In the genomic region with DNA sequence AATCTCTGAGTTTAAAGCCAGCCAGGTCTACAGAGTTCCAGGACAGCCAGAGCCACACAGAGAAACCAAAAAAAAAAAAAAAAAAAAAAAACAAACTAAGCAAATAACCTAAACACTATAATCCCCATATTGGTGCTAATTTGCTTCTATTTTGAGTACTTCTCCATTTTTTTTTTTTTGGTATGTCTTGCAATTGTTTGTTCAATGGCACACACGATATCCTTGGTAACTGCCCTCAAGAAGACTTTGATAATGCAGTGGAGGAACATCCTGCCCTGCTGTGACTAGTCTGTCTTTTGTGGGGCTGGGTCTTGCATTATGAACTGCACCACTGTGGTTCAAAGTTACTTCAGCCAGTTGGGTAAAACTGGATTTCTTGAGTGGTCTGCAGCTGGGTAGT, we compare ENCODE assay signal across 28 mouse cellular contexts. TPM values are rescaled to one million over a fixed set of nuclear protein-coding genes. Genes with fewer than 3 reads are reported as not detected.
A peak's percentile ranks its signal among the peaks of the same experiment; 100 is the strongest.
DNase-seq lines count a peak whose midpoint lies in the region; ATAC-seq and TF ChIP-seq lines count a peak whose summit lies in the region.
"Had no signal": no experiment of that assay in that cellular context is flagged by ENCODE, and none has a peak within 500 bp of the region (broad histone marks: within the 10 kb centered on the region; RNA-seq: fewer than 3 reads in every experiment).

No protein-coding gene starts in this region.

- ATAC-seq in common myeloid progenitor, adult 5-6 weeks (replicated peaks; ENCODE audit: low read depth, poor library complexity, severe bottlenecking): peak; percentile 87
- ATAC-seq in megakaryocyte progenitor cell, adult 5-6 weeks (replicated peaks; ENCODE audit: poor library complexity): peak; percentile 67
- no peak for ATAC-seq in forebrain, embryonic 12.5 days (ENCODE audit: low FRiP score)
- ATAC-seq: forebrain, postnatal 0 days; hindbrain, embryonic 16.5 days; liver, embryonic 12.5 days; liver, postnatal 0 days; midbrain, embryonic 16.5 days had no signal

- H3K4me2 ChIP-seq in forebrain, embryonic 12.5 days: no peak overlapping the region
- H3K4me2 ChIP-seq: liver, embryonic 12.5 days; neural tube, embryonic 12.5 days had no signal

- TF ChIP-seq POLR2A in ES-Bruce4 (IDR thresholded peaks at IDR 0.05; ENCODE audit: insufficient read depth, low read length): no peak
- TF ChIP-seq POLR2A in heart, adult 2 months (IDR thresholded peaks at IDR 0.05; ENCODE audit: insufficient read depth, low read depth, low read length): no peak

- peaks cover under 1% of the 10 kb centered on the region for H3K4me1 ChIP-seq in ES-Bruce4 (ENCODE audit: control insufficient read depth, insufficient read depth, low read length)
- peaks cover 10% of the 10 kb centered on the region for H3K4me1 ChIP-seq in heart, adult 2 months (ENCODE audit: control insufficient read depth, insufficient read depth, low read length)
- H3K4me1 ChIP-seq in limb, embryonic 10.5 days: no peaks in the 10 kb centered on the region
- no peaks in the 10 kb centered on the region for H3K4me1 ChIP-seq in forebrain, embryonic 12.5 days
- H3K4me1 ChIP-seq: midbrain, embryonic 10.5 days; neural tube, embryonic 12.5 days had no signal

- H3K9me3 ChIP-seq in ES-Bruce4 (replicated peaks; ENCODE audit: control insufficient read depth, insufficient read depth, low read length, poor library complexity, severe bottlenecking): no peaks in the 10 kb centered on the region
- H3K9me3 ChIP-seq in limb, embryonic 10.5 days (replicated peaks): no peaks in the 10 kb centered on the region
- no peaks in the 10 kb centered on the region for H3K9me3 ChIP-seq in forebrain, embryonic 12.5 days
- H3K9me3 ChIP-seq: liver, embryonic 12.5 days; midbrain, embryonic 10.5 days; neural tube, embryonic 12.5 days had no signal

- H3K36me3 ChIP-seq in ES-Bruce4 (ENCODE audit: control insufficient read depth, insufficient read depth, low read length, poor library complexity, severe bottlenecking): no peaks in the 10 kb centered on the region
- H3K36me3 ChIP-seq in heart, adult 2 months (ENCODE audit: control insufficient read depth, insufficient read depth, low read length): peaks cover 8% of the 10 kb centered on the region
- peaks cover 2% of the 10 kb centered on the region; the same call in 1 of the 2 replicates for H3K36me3 ChIP-seq in limb, embryonic 10.5 days
- no peaks in the 10 kb centered on the region for H3K36me3 ChIP-seq in forebrain, embryonic 12.5 days (replicated peaks)
- H3K36me3 ChIP-seq: liver, embryonic 12.5 days; neural tube, embryonic 12.5 days had no signal

- no peak overlapping the region for H3K4me3 ChIP-seq in ES-Bruce4 (ENCODE audit: low read depth, low read length)
- H3K4me3 ChIP-seq in heart, adult 2 months: no peak overlapping the region
- H3K4me3 ChIP-seq in limb, embryonic 10.5 days: no peak overlapping the region
- H3K4me3 ChIP-seq in forebrain, embryonic 12.5 days (replicated peaks): no peak overlapping the region
- H3K4me3 ChIP-seq: erythroblast, embryonic 14.5 days; left cerebral cortex, adult 2 months; liver, embryonic 12.5 days; midbrain, embryonic 10.5 days; neural tube, embryonic 12.5 days had no signal

- TF ChIP-seq EP300 in ES-Bruce4 (IDR thresholded peaks at IDR 0.05; ENCODE audit: insufficient read depth, low read depth, low read length): no peak
- TF ChIP-seq EP300 in heart, adult 2 months (IDR thresholded peaks at IDR 0.05; ENCODE audit: insufficient read depth, low read depth, low read length): no peak

- TF ChIP-seq CTCF in ES-Bruce4 (IDR thresholded peaks at IDR 0.05; ENCODE audit: low read depth, low read length): no peak
- TF ChIP-seq CTCF in heart, adult 2 months (IDR thresholded peaks at IDR 0.05): no peak

- H3K9ac ChIP-seq in ES-Bruce4 (ENCODE audit: low read depth, poor library complexity, severe bottlenecking): no peak overlapping the region
- no peak overlapping the region for H3K9ac ChIP-seq in heart, adult 2 months (ENCODE audit: low read depth, low read length)
- H3K9ac ChIP-seq in forebrain, embryonic 12.5 days: no peak overlapping the region
- H3K9ac ChIP-seq: forebrain, postnatal 0 days; liver, embryonic 12.5 days; liver, postnatal 0 days; neural tube, embryonic 12.5 days had no signal

- no peak for DNase-seq in embryo, embryonic 10 days (ENCODE audit: low spot score)
- no peak for DNase-seq in heart, adult 2 months
- no peak for DNase-seq in limb, embryonic 10.5 days (ENCODE audit: low spot score)
- DNase-seq: adrenal gland, adult 2 months; adrenal gland, postnatal 36 days; B cell, adult 2 months; cerebellum, adult 8-10 months; cerebellum, postnatal 25 days; forebrain, postnatal 0 days; heart, postnatal 14 days; kidney, adult 2 months; liver, postnatal 0 days; lung, postnatal 36 days; right cerebral cortex, postnatal 4 days; thymus, adult 2 months; thymus, postnatal 36 days had no signal

- no peaks in the 10 kb centered on the region for H3K27me3 ChIP-seq in ES-Bruce4 (ENCODE audit: control insufficient read depth, insufficient read depth, low read length, poor library complexity, severe bottlenecking)
- no peaks in the 10 kb centered on the region for H3K27me3 ChIP-seq in heart, adult 2 months (ENCODE audit: control insufficient read depth, insufficient read depth, low read length)
- no peaks in the 10 kb centered on the region for H3K27me3 ChIP-seq in limb, embryonic 10.5 days (ENCODE audit: low read depth, poor library complexity, severe bottlenecking)
- H3K27me3 ChIP-seq in forebrain, embryonic 12.5 days: no peaks in the 10 kb centered on the region
- H3K27me3 ChIP-seq: liver, embryonic 12.5 days; neural tube, embryonic 12.5 days had no signal

- intact Hi-C loops in heart, adult 2 months (cut with DNase I): no loop called here

- 49% methylated on average over 1 of the region's 1 CpGs for WGBS in heart, adult 2 months
- 84% methylated on average over 1 of the region's 1 CpGs for WGBS in limb, embryonic 10.5 days
- 86% methylated on average over 1 of the region's 1 CpGs for WGBS in forebrain, embryonic 12.5 days

- H3K79me2 ChIP-seq in heart, adult 2 months (replicated peaks; ENCODE audit: control insufficient read depth, insufficient read depth, low read length): peaks cover 3% of the 10 kb centered on the region; the same call in 1 of the 2 replicates

- H3K27ac ChIP-seq in ES-Bruce4 (ENCODE audit: insufficient read depth, low read length): peak overlapping the region; percentile 97
- H3K27ac ChIP-seq in heart, adult 2 months: no peak overlapping the region
- H3K27ac ChIP-seq in limb, embryonic 10.5 days: no peak overlapping the region
- no peak overlapping the region for H3K27ac ChIP-seq in forebrain, embryonic 12.5 days
- H3K27ac ChIP-seq: kidney, postnatal 0 days; left cerebral cortex, adult 2 months; liver, embryonic 12.5 days; midbrain, embryonic 10.5 days; neural tube, embryonic 12.5 days had no signal

RNA-seq across cellular contexts. Expression of a gene that starts 19.4 kb away (rescaled TPM):
- polyA plus RNA-seq in ES-Bruce4 (2011; ENCODE audit: insufficient read depth, insufficient read length, low read depth, missing spikeins): 59.1 and 62.6 TPM in 2 replicates
- total RNA-seq in common myeloid progenitor, adult 5-6 weeks (2017): 42.6 and 51.5 TPM in 2 replicates
- total RNA-seq in megakaryocyte progenitor cell, adult 5-6 weeks (2015): 52.2 and 65.9 TPM in 2 replicates
- total RNA-seq in megakaryocyte progenitor cell, adult 5-6 weeks (2017): 42.4 and 55.8 TPM in 2 replicates
- 10 to 100 TPM; 14.9 to 17.9 TPM for total RNA-seq in heart, adult 2 months (2021)
- polyA plus RNA-seq in heart, adult 2 months (2012; rRNA removed): 8.6 and 15.0 TPM in 2 replicates
- polyA plus RNA-seq in limb, embryonic 10.5 days (2016; fragmentation: Nextera tagmentation; extraction: Ambion mirVana): 12.3 and 15.0 TPM in 2 replicates
- 23.7 and 25.1 TPM in 2 replicates for polyA plus RNA-seq in forebrain, embryonic 12.5 days (2016; fragmentation: Nextera tagmentation; extraction: Ambion mirVana)
